In genomic region chr13:52025482-52025848, GRCm38 (mm10) we compare ENCODE assay signal across 9 mouse cellular contexts.
DNase-seq lines count a peak whose midpoint lies in the region; ATAC-seq lines count a peak whose summit lies in the region.
"Had no signal": no experiment of that assay in that cellular context is flagged by ENCODE, and none has a peak within 500 bp of the region (broad histone marks: within the 10 kb centered on the region; RNA-seq: fewer than 3 reads in every experiment).

No protein-coding gene starts in this region.

- no peak overlapping the region for H3K4me2 ChIP-seq in liver, embryonic 12.5 days
- 0 out of 2 replicates have a peak overlapping the region, but pooled peaks have one; percentile 34 for H3K4me2 ChIP-seq in neural tube, embryonic 12.5 days (replicated peaks)

- peaks cover 16% of the 10 kb centered on the region for H3K4me1 ChIP-seq in liver, embryonic 12.5 days
- H3K4me1 ChIP-seq in hindbrain, embryonic 10.5 days (replicated peaks), result peaks cover 72% of the 10 kb centered on the region
- peaks cover 36% of the 10 kb centered on the region for H3K4me1 ChIP-seq in neural tube, embryonic 12.5 days

- no peak for DNase-seq in liver
- DNase-seq in brain, adult 2 months (ENCODE audit: low read depth, low spot score), result peak; percentile 33
- DNase-seq in hindbrain, embryonic 10.5 days (ENCODE audit: low spot score), result no peak
- no peak for DNase-seq in thymus, adult 18-20 months
- no peak for DNase-seq in natural killer cell, adult 2 months (ENCODE audit: low spot score in 2 of 2)
- no peak for DNase-seq in cerebellum, postnatal 36 days

- H3K9ac ChIP-seq in liver, embryonic 12.5 days, result no peak overlapping the region
- H3K9ac ChIP-seq in neural tube, embryonic 12.5 days, result no peak overlapping the region
- H3K9ac ChIP-seq: embryonic facial prominence, embryonic 12.5 days had no signal

- WGBS in liver, embryonic 12.5 days (ENCODE audit: insufficient replicate concordance), result 58% methylated on average over 5 of the region's 5 CpGs
- WGBS in hindbrain, embryonic 10.5 days, result 79% methylated on average over 5 of the region's 5 CpGs
- WGBS in neural tube, embryonic 12.5 days, result 65% methylated on average over 5 of the region's 5 CpGs

- no peaks in the 10 kb centered on the region for H3K9me3 ChIP-seq in liver, embryonic 12.5 days (replicated peaks)
- H3K9me3 ChIP-seq in hindbrain, embryonic 10.5 days, result no peaks in the 10 kb centered on the region
- no peaks in the 10 kb centered on the region for H3K9me3 ChIP-seq in neural tube, embryonic 12.5 days
- H3K9me3 ChIP-seq: embryonic facial prominence, embryonic 12.5 days had no signal

- 0 out of 2 replicates have a peak, but pooled peaks have one; percentile 28 for ATAC-seq in liver, embryonic 12.5 days
- ATAC-seq in neural tube, embryonic 12.5 days (ENCODE audit: low FRiP score, low read depth), result peak; percentile 44; the same call in 1 of the 2 replicates

- H3K4me3 ChIP-seq in liver, embryonic 12.5 days, result no peak overlapping the region
- H3K4me3 ChIP-seq in hindbrain, embryonic 10.5 days, result no peak overlapping the region
- no peak overlapping the region for H3K4me3 ChIP-seq in neural tube, embryonic 12.5 days
- H3K4me3 ChIP-seq: embryonic facial prominence, embryonic 12.5 days had no signal

- H3K27ac ChIP-seq in liver, embryonic 12.5 days, result no peak overlapping the region
- H3K27ac ChIP-seq in hindbrain, embryonic 10.5 days, result peak overlapping the region; percentile 8; the same call in 1 of the 2 replicates
- H3K27ac ChIP-seq in neural tube, embryonic 12.5 days, result no peak overlapping the region

- no peaks in the 10 kb centered on the region for H3K36me3 ChIP-seq in liver, embryonic 12.5 days
- H3K36me3 ChIP-seq in hindbrain, embryonic 10.5 days, result no peaks in the 10 kb centered on the region
- no peaks in the 10 kb centered on the region for H3K36me3 ChIP-seq in neural tube, embryonic 12.5 days
- H3K36me3 ChIP-seq: embryonic facial prominence, embryonic 12.5 days had no signal

- H3K27me3 ChIP-seq in liver, embryonic 12.5 days (replicated peaks), result no peaks in the 10 kb centered on the region
- peaks cover 16% of the 10 kb centered on the region; the same call in 1 of the 2 replicates for H3K27me3 ChIP-seq in hindbrain, embryonic 10.5 days (ENCODE audit: insufficient read depth, poor library complexity, severe bottlenecking)
- H3K27me3 ChIP-seq in neural tube, embryonic 12.5 days (replicated peaks), result 0 out of 2 replicates have a peak, but pooled peaks cover 3% of the 10 kb centered on the region
- H3K27me3 ChIP-seq: embryonic facial prominence, embryonic 12.5 days had no signal
